Mouse (Mus musculus) bone marrow, adult 2 months (tissue): Measurements from ENCODE around the gene Dapk3.
A peak's percentile ranks its signal among the peaks of the same experiment; 100 is the strongest.

ENCODE experiments used
- CTCF ChIP-seq: fragments of 200-500 bp; IDR thresholded peaks from 2 replicates; pipeline ENCODE4 v1.5.1; 2011; ENCODE audit warnings: low read length, control low read depth; ENCODE audit not compliant: control insufficient read depth, insufficient read depth
- POLR2A ChIP-seq: fragments of 200-500 bp; IDR thresholded peaks from 2 replicates; pipeline ENCODE4 v1.6.1; 2011; ENCODE audit warnings: low read depth, mild to moderate bottlenecking, control low read depth, low read length, borderline replicate concordance; ENCODE audit not compliant: control insufficient read depth

DNA sequence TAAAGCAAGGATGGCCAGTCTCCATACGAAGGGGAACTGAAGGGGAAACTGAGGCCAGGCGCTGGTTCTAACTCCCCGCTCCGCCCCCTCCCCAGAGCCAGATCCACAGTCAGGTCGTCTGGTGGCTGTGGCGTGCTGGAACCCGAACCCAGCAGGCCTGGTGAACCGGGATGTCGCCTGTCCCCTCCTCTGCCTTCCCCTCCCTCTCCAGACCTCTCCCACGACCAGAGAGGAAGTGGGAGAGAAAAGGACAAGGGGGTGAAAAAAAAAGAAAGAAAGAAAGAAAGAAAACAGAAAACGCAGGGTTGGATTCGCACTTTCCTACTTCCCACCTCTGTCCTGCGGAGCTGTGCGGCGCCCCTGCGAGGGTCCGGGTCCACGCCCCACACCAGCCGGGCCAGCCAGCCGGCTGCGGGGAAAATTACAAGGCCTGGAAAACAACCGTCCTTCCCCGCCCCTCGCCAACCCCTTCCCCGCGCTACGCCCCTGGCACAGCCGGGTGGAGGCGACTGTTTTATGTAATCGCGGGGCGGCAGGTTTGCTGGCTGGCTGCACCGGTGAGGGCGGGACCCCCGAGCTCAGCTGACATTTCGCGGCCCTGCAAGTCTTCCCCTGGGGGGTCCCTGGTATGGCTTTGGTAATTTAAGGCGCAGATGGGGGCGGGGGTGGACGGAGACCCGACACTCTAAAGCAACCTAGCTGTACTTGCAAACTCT is 47.7 kb upstream of the Dapk3 start, which contains the start of gene Zbtb7a:
- no peak for TF ChIP-seq CTCF
- TF ChIP-seq POLR2A, result peak; percentile 47; the same call in 1 of the 2 replicates
